Mouse (Mus musculus) liver, postnatal 0 days (tissue): ENCODE results near the gene Rtn3.

Experiments
- CTCF ChIP-seq: sonication (generic); IDR thresholded peaks from 2 replicates; pipeline ENCODE4 v1.5.1; 2016; ENCODE audit warnings: antibody characterized with exemption, low read depth
- EP300 ChIP-seq: IDR thresholded peaks from 2 replicates; pipeline ENCODE4 v1.6.1; 2016; ENCODE audit warnings: antibody characterized with exemption, low read depth, mild to moderate bottlenecking

GRCm38 (mm10) chr19:7506321-7506720 lies 23.2 kb upstream of the Rtn3 start:
- no peak for TF ChIP-seq CTCF
- no peak for TF ChIP-seq EP300
